ENCODE assay signal across 15 mouse cellular contexts in genomic region chr1:37635716-37636115, GRCm38 (mm10).
DNase-seq lines count a peak whose midpoint lies in the region; ATAC-seq lines count a peak whose summit lies in the region.
"Had no signal": no experiment of that assay in that cellular context is flagged by ENCODE, and none has a peak within 500 bp of the region (broad histone marks: within the 10 kb centered on the region; RNA-seq: fewer than 3 reads in every experiment).

No protein-coding gene starts in this region.

- no peak overlapping the region for H3K4me3 ChIP-seq in intestine, embryonic 16.5 days (ENCODE audit: low read length)
- H3K4me3 ChIP-seq in intestine, embryonic 15.5 days (replicated peaks): no peak overlapping the region
- H3K4me3 ChIP-seq: forebrain, embryonic 12.5 days; heart, embryonic 13.5 days; stomach, embryonic 15.5 days had no signal

- no peak overlapping the region for H3K27ac ChIP-seq in intestine, embryonic 16.5 days (ENCODE audit: low read length)
- H3K27ac ChIP-seq in intestine, embryonic 15.5 days: no peak overlapping the region
- H3K27ac ChIP-seq: forebrain, embryonic 12.5 days; heart, embryonic 13.5 days; stomach, embryonic 15.5 days had no signal

- H3K27me3 ChIP-seq in intestine, embryonic 16.5 days (replicated peaks; ENCODE audit: control insufficient read depth, insufficient read depth, low read length): no peaks in the 10 kb centered on the region
- no peaks in the 10 kb centered on the region for H3K27me3 ChIP-seq in intestine, embryonic 15.5 days (replicated peaks)
- H3K27me3 ChIP-seq: forebrain, embryonic 12.5 days; stomach, embryonic 15.5 days had no signal

- H3K4me2 ChIP-seq in intestine, embryonic 16.5 days (ENCODE audit: low read depth, low read length): no peak overlapping the region
- no peak overlapping the region for H3K4me2 ChIP-seq in intestine, embryonic 15.5 days (replicated peaks)
- H3K4me2 ChIP-seq: forebrain, embryonic 12.5 days; heart, embryonic 13.5 days; lung, embryonic 14.5 days; stomach, embryonic 15.5 days had no signal

- peak; percentile 46 for DNase-seq in A20 (ENCODE audit: low read depth, low spot score)
- peak; percentile 49 for DNase-seq in R1 (ENCODE audit: low read depth, low spot score)
- DNase-seq in thymus, postnatal 25 days: peak; percentile 39
- DNase-seq in heart, adult 8-10 months (ENCODE audit: low spot score): no peak
- DNase-seq in left cerebral cortex, postnatal 36 days (ENCODE audit: low spot score in 2 of 2): no peak
- DNase-seq: cerebellum, adult 9-11 months; lung, embryonic 14.5 days; right cerebral cortex, adult 18-20 months had no signal

- H3K9me3 ChIP-seq in intestine, embryonic 16.5 days (ENCODE audit: control insufficient read depth, low read length): no peaks in the 10 kb centered on the region
- H3K9me3 ChIP-seq in intestine, embryonic 15.5 days: no peaks in the 10 kb centered on the region
- H3K9me3 ChIP-seq: forebrain, embryonic 12.5 days; heart, embryonic 13.5 days; stomach, embryonic 15.5 days had no signal

- ATAC-seq in intestine, embryonic 16.5 days: peak; percentile 27; the same call in 1 of the 2 replicates
- ATAC-seq in intestine, embryonic 15.5 days: no peak
- ATAC-seq: hindbrain, embryonic 16.5 days; midbrain, embryonic 16.5 days had no signal

- intact Hi-C loops in left cerebral cortex, postnatal 36 days (cut with DNase I): no loop called here

- H3K36me3 ChIP-seq in intestine, embryonic 16.5 days (ENCODE audit: control insufficient read depth, insufficient read depth, low read length): no peaks in the 10 kb centered on the region
- no peaks in the 10 kb centered on the region for H3K36me3 ChIP-seq in intestine, embryonic 15.5 days
- H3K36me3 ChIP-seq: forebrain, embryonic 12.5 days; heart, embryonic 13.5 days; stomach, embryonic 15.5 days had no signal

- 70% methylated on average over 7 of the region's 7 CpGs for WGBS in intestine, embryonic 16.5 days
- WGBS in intestine, embryonic 15.5 days: 71% methylated on average over 7 of the region's 7 CpGs

- no peak overlapping the region for H3K9ac ChIP-seq in intestine, embryonic 16.5 days (ENCODE audit: low read depth, low read length)
- no peak overlapping the region for H3K9ac ChIP-seq in intestine, embryonic 15.5 days
- H3K9ac ChIP-seq: forebrain, embryonic 12.5 days; heart, embryonic 13.5 days; lung, embryonic 14.5 days; stomach, embryonic 15.5 days had no signal

- peaks cover 8% of the 10 kb centered on the region; the same call in 1 of the 2 replicates for H3K4me1 ChIP-seq in intestine, embryonic 16.5 days (ENCODE audit: control insufficient read depth, insufficient read depth, low read length)
- H3K4me1 ChIP-seq in intestine, embryonic 15.5 days (replicated peaks): no peaks in the 10 kb centered on the region
- H3K4me1 ChIP-seq: forebrain, embryonic 12.5 days had no signal

Comparison
In these comparisons a context has a peak if more than half of its experiments do, and no peak if none do; other contexts are left out.
1. DNase-seq: peak in A20 (single experiment), R1 (single experiment) and thymus, postnatal 25 days (single experiment); none in heart, adult 8-10 months (single experiment) and left cerebral cortex, postnatal 36 days (0 of 2).